Mouse (Mus musculus) Patski (cell line): ENCODE measurements around the gene 6430548M08Rik. TPM values are rescaled to one million over a fixed set of nuclear protein-coding genes. Genes with fewer than 3 reads are reported as not detected.

Experiments used
- ATAC-seq: fragments of 100-300 bp; one replicate; pipeline ENCODE4 v1.8.0; 2021
- CTCF ChIA-PET: fragments of 350-600 bp; sonication (Branson Sonifier 250); formaldehyde crosslinking; loops from one replicate; lab custom pipeline; 2022; ENCODE audit warnings: inconsistent platforms; lab: Charles Lee
- POLR2A ChIA-PET: fragments of 350-600 bp; sonication (Branson Sonifier 250); formaldehyde crosslinking; loops from one replicate; lab custom pipeline; 2022; ENCODE audit warnings: antibody characterized with exemption, inconsistent platforms; lab: Charles Lee
- DNase-seq: peaks from one replicate; pipeline ENCODE4 v3.0.0-alpha.2; 2011; ENCODE audit warnings: low read depth, low spot score
- H3K27me3 ChIP-seq: fragments of 371-371 bp; one replicate; pipeline ENCODE4 v1.5.1; 2021
- CTCF ChIP-seq: fragments of 100-300 bp; IDR thresholded peaks from one replicate; pipeline ENCODE4 v1.5.1; 2021
- in situ Hi-C: fragments of 300-500 bp; cut with MboI; formaldehyde crosslinking; loops from 3 replicates; pipeline ENCODE4 v1.11.1; 2018; ENCODE audit warnings: low pct_unique_long_range_greater_than_20kb, mixed read lengths
- polyA plus RNA-seq: library from polyadenylated mRNA; unstranded; gene quantifications from one replicate; pipeline ENCODE4 v1.2.3, GENCODE M21; 2021

6430548M08Rik gene
- polyA plus RNA-seq, 1 experiment from 2014 or later, result 6.3 TPM

DNA sequence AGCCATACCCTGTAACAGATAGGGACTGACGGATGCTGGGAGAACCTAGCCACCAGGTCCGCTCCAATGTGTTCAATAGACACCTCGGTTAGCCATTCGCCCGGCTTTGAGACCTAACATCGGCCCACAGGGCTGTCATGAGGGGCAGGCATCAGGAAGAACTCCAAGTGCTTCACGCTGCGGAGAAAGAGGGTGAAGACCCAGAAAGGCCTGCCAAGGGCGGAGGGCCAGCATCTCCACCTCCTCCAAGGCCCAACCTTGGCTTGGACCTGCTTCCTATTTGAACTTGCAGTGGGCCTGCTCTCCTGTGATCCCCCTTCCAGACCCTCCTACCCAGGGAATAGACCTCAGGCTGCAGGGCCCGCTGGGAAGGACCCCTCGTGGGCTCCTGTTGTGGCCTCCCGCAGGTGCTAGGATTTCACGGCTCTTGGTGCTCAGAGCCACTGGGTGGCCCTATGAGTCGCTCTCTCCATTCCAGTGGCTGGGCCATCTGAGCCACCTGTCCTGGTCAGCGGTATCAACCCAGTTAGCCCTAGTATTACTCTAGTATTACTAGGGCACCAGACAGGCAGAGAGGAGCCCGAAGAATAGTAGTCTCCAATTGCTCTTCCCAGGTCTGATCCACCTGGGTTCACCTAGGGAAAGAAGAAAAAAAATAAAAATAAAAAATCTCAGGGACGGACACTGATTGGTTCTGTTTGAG lies 76.3 kb downstream of the 6430548M08Rik start:
- in situ Hi-C loops, result no loop called here
- H3K27me3 ChIP-seq, result no peaks in the 10 kb centered on the region
- no peak for DNase-seq
- POLR2A ChIA-PET, result no interaction called here
- CTCF ChIA-PET, result interaction anchor here (2.9 kb wide), 1 partner anchor 98 kb away, joined by 8 read pairs; no protein-coding TSS in a partner anchor
- TF ChIP-seq CTCF, result no peak
- ATAC-seq, result peak; percentile 23

DNA sequence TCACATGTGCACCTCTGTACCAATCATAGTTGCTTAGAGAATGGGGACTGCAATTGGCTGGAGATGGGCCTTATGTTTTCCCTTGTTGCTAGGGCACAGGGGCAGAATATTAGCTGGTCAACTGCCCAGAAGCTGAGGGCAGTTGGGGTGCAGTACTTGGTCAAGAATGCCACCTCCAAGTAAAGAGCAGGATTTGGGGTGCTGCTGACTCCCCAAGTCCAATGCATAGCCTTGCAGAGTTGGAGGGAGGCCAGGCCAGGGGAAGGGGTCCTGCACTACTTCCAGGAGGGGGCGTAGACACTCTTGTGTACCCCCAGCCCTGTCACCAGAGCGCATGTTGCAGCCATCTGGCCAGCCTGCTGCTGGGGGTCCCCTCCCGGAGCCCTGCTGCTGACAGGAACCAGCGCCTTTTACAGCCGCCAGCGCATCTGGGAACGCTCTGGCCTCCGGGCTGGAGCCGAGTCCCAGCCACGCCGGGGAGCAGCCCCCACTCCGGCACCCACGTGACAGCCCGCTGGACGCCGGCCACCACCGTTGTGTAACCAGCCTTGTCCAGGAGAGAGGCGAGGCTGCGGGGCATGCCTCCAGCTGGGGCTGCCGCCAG lies 77.0 kb downstream of the 6430548M08Rik start:
- peak; percentile 75 for ATAC-seq
- no peaks in the 10 kb centered on the region for H3K27me3 ChIP-seq
- POLR2A ChIA-PET, result no interaction called here
- CTCF ChIA-PET, result interaction anchor here (1.1 to 2.9 kb wide), 2 partner anchors 10 to 97 kb away, joined by 3 to 8 read pairs; no protein-coding TSS in a partner anchor
- in situ Hi-C loops, result no loop called here
- no peak for DNase-seq
- TF ChIP-seq CTCF, result no peak

DNA sequence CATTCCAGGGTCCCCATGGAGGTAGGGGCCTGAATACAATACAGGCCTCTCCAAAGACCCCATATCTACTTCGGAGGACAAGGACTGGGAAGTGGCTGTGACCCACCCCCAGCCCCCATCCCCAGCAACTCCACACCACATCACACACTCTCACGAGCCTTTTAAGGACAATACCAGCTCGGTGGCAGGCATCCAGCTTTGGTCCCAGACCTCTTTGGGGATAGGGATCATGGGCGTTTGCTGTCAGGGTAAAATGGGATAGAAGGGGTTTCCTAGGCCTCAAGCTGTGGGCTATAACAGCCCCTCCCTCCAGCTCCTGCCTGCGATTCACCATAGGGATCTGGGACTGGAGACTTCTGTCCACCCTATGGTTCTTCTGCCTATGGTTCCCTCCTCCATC lies 77.7 kb downstream of the 6430548M08Rik start:
- DNase-seq (no peak), ATAC-seq (no peak)
- TF ChIP-seq CTCF, result no peak
- POLR2A ChIA-PET, result interaction anchor here (0.7 kb wide), 1 partner anchor 13 kb away, joined by 3 read pairs; no protein-coding TSS in a partner anchor
- H3K27me3 ChIP-seq, result no peaks in the 10 kb centered on the region
- CTCF ChIA-PET, result interaction anchor here (1.1 to 2.9 kb wide), 2 partner anchors 11 to 97 kb away, joined by 3 to 8 read pairs; no protein-coding TSS in a partner anchor
- in situ Hi-C loops, result no loop called here

DNA sequence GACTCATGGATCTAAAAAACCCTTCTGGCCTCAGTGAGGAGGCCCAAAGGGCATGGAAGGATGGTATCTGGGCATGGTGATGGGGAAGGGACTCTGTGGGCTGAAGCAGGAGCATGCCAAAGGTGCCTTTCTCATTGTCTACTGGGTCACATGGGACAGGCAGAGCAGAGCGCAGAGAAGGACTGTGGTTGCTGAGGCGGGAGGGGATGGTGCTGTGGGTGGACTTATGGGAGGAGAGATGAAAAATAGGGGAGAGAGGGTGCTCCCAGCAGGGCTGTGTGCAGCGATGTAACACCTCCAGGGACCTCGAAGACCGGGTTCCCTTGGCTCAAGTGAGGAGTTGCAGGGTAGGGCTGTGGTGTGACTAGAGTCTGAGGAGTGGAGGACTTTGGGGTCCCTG lies 78.2 kb downstream of the 6430548M08Rik start:
- no peak for DNase-seq
- no peak for ATAC-seq
- POLR2A ChIA-PET, result interaction anchor here (0.7 kb wide), 1 partner anchor 13 kb away, joined by 3 read pairs; no protein-coding TSS in a partner anchor
- no peaks in the 10 kb centered on the region for H3K27me3 ChIP-seq
- CTCF ChIA-PET, result interaction anchor here (2.9 kb wide), 1 partner anchor 96 kb away, joined by 8 read pairs; no protein-coding TSS in a partner anchor
- TF ChIP-seq CTCF, result no peak
- in situ Hi-C loops, result no loop called here

DNA sequence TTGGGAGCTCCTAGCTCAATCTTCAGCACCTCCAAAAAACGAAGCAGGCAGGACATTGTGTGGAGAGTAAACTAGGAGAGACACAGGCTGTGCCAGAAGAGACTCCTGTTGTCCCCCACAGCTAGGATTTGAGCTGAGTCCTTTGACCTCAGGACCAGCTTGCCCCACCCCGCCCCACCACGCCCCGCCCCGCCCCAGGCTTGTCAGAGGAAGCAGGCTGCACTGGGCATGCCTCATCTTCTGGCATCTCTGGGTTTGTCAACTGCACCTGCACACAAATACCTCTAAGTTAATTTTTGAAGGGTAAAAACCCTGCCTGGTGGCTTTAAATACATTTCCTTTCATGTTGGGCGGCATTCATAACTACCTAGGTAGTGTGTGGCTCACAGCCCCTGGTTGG lies 87.4 kb downstream of the 6430548M08Rik start:
- ChIA-PET POLR2A (no interaction called here), CTCF (interaction anchor here (2.6 kb wide), 1 partner anchor 22 kb away, joined by 6 read pairs; no protein-coding TSS in a partner anchor)
- H3K27me3 ChIP-seq, result no peaks in the 10 kb centered on the region
- no peak for DNase-seq
- in situ Hi-C loops, result no loop called here
- no peak for TF ChIP-seq CTCF
- ATAC-seq, result no peak

DNA sequence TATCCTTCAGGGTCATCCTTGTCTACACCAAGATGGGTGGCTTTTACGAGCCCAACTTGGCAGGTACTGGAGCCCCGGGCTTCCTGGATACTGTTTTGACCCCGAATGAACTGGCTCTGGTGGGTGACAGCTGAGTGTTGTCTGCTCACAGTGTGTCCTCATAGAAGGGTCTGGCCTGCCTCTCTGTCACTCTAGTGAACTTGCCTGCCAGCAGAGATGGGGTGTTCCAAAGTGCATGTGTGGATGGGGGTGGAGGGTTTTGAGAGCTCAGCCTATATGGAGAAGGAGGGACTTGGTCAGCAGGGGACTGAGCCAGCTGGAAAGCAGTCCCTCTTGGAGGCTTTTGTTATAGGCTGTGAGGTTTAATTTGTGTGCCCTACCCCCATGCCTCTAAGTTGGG lies 88.6 kb downstream of the 6430548M08Rik start:
- no peak for TF ChIP-seq CTCF
- ChIA-PET POLR2A (no interaction called here), CTCF (no interaction called here)
- no peaks in the 10 kb centered on the region for H3K27me3 ChIP-seq
- DNase-seq (no peak), ATAC-seq (no peak)
- in situ Hi-C loops, result no loop called here

DNA sequence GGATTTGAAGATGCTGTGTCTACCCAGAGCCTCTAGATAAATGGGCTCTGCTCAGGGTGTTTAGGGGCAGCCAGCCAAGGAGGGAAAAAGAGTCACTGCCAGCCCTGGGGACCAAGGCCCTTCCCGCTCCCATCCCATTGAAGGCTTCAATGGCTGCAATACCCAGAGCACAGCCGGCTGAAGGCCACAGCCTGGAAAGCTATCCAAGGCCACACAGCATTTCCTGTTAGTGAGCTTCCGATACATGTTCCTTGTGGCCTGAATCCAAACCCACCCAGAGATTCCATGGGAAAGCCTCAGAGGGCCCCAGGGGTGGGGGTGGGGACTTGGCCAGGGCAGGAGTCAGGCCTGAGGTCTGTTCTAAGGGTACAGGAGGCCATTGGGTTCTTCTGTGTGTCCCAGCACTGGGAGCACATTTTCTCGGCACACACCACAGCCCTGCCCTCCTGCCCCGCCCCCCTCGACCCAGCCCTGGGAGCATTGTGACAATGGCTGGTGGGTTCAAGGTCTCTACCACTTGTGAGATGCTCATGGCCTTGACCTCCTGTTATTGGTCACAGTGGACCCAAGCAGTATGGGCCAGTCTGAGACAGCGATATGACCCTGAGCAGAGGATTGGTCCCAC lies 90.9 kb downstream of the 6430548M08Rik start:
- ATAC-seq (no peak), DNase-seq (no peak)
- POLR2A ChIA-PET, result no interaction called here
- CTCF ChIA-PET, result no interaction called here
- in situ Hi-C loops, result no loop called here
- no peaks in the 10 kb centered on the region for H3K27me3 ChIP-seq
- no peak for TF ChIP-seq CTCF

DNA sequence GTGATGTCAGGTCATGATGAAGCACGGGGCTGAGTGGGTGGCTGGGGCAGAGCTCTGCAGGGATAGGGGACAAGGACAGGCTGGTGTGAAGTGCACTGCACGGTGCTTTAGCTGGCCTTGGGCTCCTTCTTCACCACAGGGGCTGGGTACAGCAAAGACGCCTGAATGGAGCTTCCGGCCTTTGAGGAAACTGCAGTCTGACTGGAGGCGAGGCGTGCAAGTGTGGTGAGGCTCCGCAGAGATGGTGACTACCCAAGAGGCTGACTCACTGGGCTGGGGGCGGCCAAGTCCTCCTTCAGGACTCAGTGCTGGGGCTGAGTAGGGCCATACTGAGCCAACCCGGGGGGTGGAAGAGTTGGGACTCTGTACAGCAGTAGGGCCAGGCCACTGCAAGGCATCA lies 92.0 kb downstream of the 6430548M08Rik start:
- ATAC-seq (no peak), DNase-seq (no peak)
- CTCF ChIA-PET, result no interaction called here
- in situ Hi-C loops, result no loop called here
- POLR2A ChIA-PET, result no interaction called here
- H3K27me3 ChIP-seq, result no peaks in the 10 kb centered on the region
- no peak for TF ChIP-seq CTCF

DNA sequence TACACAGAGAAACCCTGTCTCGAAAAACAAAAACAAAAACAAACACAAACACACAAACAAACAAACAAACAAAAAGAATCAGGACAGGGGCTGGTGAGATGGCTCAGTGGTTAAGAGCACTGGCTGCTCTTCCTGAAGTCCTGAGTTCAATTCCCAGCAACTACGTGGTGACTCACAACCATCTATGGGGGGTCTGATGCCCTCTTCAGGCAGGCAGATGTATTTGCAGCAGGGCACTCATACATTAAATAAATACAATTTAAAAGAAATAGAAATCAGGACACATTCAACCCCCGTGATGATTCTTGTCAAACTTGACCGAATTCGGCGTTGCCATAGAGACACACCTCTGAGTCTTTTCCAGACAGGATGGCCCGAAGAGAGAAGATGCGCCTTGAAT lies 93.4 kb downstream of the 6430548M08Rik start:
- no peaks in the 10 kb centered on the region for H3K27me3 ChIP-seq
- TF ChIP-seq CTCF, result no peak
- DNase-seq, result no peak
- in situ Hi-C loops, result no loop called here
- CTCF ChIA-PET, result no interaction called here
- no peak for ATAC-seq
- POLR2A ChIA-PET, result no interaction called here

DNA sequence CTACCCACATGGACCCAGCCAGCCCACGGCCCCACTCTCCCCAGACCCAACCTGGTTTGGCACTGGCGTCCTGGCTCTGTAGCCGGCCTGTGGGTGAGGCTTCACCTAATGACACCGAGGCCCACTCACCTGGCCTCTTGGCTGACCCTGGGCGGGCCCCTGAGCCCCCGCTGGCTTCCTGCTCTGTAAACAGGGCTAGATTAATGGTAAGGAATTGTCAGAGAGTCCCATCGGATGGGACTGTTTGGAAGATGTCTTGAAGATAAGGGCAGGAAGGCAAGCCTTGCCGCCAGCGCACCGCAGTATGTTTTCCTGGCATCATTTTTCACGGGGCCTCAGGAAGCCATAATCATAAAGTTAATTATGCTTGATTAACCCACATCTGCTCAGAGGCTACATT lies 94.2 kb downstream of the 6430548M08Rik start:
- DNase-seq (no peak), ATAC-seq (no peak)
- TF ChIP-seq CTCF, result no peak
- H3K27me3 ChIP-seq, result no peaks in the 10 kb centered on the region
- CTCF ChIA-PET, result no interaction called here
- POLR2A ChIA-PET, result no interaction called here
- in situ Hi-C loops, result no loop called here

DNA sequence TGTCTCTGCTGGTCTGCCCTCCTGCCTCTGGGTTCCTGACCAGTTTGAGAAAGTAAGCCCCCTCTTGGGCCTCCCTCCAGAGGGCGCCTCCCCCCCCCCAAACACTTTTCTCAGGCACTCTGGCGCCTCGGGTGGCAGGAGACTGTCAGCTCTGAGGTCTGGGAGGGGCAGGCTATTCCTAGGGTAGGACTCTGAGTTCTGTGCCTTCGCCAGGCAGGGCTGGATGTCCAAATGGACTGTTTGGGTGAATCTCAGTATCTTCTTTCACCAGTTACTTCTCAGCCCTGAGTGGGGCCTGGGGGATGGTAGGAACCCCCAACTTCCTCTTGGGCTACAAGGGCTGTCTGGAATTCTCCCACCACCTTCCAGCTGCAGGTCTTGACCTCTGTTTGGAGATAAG lies 97.4 kb downstream of the 6430548M08Rik start:
- no peak for DNase-seq
- H3K27me3 ChIP-seq, result no peaks in the 10 kb centered on the region

More for the DNA sequence above, 97.4 kb downstream of the 6430548M08Rik start:
- ChIA-PET POLR2A (no interaction called here), CTCF (no interaction called here)
- ATAC-seq, result no peak
- in situ Hi-C loops, result no loop called here
- TF ChIP-seq CTCF, result no peak
